Mouse (Mus musculus): ENCODE results near the gene Rpl7l1. TPM values are rescaled to one million over a fixed set of nuclear protein-coding genes. Genes with fewer than 3 reads are reported as not detected.

Gene Rpl7l1
- polyA plus RNA-seq (2017; shearing (Covaris generic)): 71.3 TPM

GRCm38 (mm10) chr17:46782341-46783221, at the start of gene Rpl7l1:
Gene Rpl7l1 (minus strand): TSS chr17:46782672.

GRCm38 (mm10) chr17:46772404-46773277, 9.8 kb downstream of the Rpl7l1 start, which contains the start of gene 2310039H08Rik:
Gene 2310039H08Rik (plus strand): TSS chr17:46772635.

GRCm38 (mm10) chr17:46763544-46763943, 18.9 kb downstream of the Rpl7l1 start, which contains the start of gene Ptcra:
Gene Ptcra (minus strand): TSS chr17:46763712.

GRCm38 (mm10) chr17:46751794-46752556, 30.5 kb downstream of the Rpl7l1 start, which contains the start of gene Cnpy3:
Gene Cnpy3 (minus strand): TSS chr17:46752214.

GRCm38 (mm10) chr17:46728904-46729318, 53.6 kb downstream of the Rpl7l1 start, which contains the start of gene Gnmt:
Gene Gnmt (minus strand): TSS chr17:46729168.

Other genes with a start within 250 kb of the Rpl7l1 start
- gene Cul9, start 236.3 kb downstream of the Rpl7l1 start, polyA plus RNA-seq (2017; shearing (Covaris generic)): 5.4 TPM
- 26.4 TPM for gene Srf, start 226.5 kb downstream of the Rpl7l1 start, polyA plus RNA-seq (2017; shearing (Covaris generic))
- not detected for gene Ptk7, start 153.2 kb downstream of the Rpl7l1 start, polyA plus RNA-seq (2017; shearing (Covaris generic))
- gene Klc4, start 136.7 kb downstream of the Rpl7l1 start, polyA plus RNA-seq (2017; shearing (Covaris generic)): 17.7 TPM
- 34.7 TPM for gene Mrpl2, start 136.4 kb downstream of the Rpl7l1 start, polyA plus RNA-seq (2017; shearing (Covaris generic))
- 1.5 TPM for gene Cul7, start 132.3 kb downstream of the Rpl7l1 start, polyA plus RNA-seq (2017; shearing (Covaris generic))
- 36.3 TPM for gene Rrp36, start 108.3 kb downstream of the Rpl7l1 start, polyA plus RNA-seq (2017; shearing (Covaris generic))
- gene Mea1, start 103.9 kb downstream of the Rpl7l1 start, polyA plus RNA-seq (2017; shearing (Covaris generic)): 81.7 TPM
- gene Klhdc3, start 101.8 kb downstream of the Rpl7l1 start, polyA plus RNA-seq (2017; shearing (Covaris generic)): 82.7 TPM
- 49.9 TPM for gene Ppp2r5d, start 77.6 kb downstream of the Rpl7l1 start, polyA plus RNA-seq (2017; shearing (Covaris generic))
- gene Pex6, start 71.2 kb downstream of the Rpl7l1 start, polyA plus RNA-seq (2017; shearing (Covaris generic)): 27.2 TPM
- gene Gnmt, start 53.5 kb downstream of the Rpl7l1 start, polyA plus RNA-seq (2017; shearing (Covaris generic)): not detected
- gene Cnpy3, start 30.5 kb downstream of the Rpl7l1 start, polyA plus RNA-seq (2017; shearing (Covaris generic)): 42.4 TPM
- gene Ptcra, start 19.0 kb downstream of the Rpl7l1 start, polyA plus RNA-seq (2017; shearing (Covaris generic)): not detected
- 22.3 TPM for gene 2310039H08Rik, start 10.0 kb downstream of the Rpl7l1 start, polyA plus RNA-seq (2017; shearing (Covaris generic))
- 17.5 TPM for gene Bicral, start 75.8 kb upstream of the Rpl7l1 start, polyA plus RNA-seq (2017; shearing (Covaris generic))
- gene Tbcc, start 108.0 kb upstream of the Rpl7l1 start, polyA plus RNA-seq (2017; shearing (Covaris generic)): 25.9 TPM
- gene Prph2, start 127.8 kb upstream of the Rpl7l1 start, polyA plus RNA-seq (2017; shearing (Covaris generic)): 0.22 TPM
- 79.3 TPM for gene Ubr2, start 227.9 kb upstream of the Rpl7l1 start, polyA plus RNA-seq (2017; shearing (Covaris generic))